Mouse (Mus musculus) forebrain, embryonic 13.5 days (tissue): ENCODE measurements at regions not wholly inside any gene's neighbourhood (a gene's known extent, or its start where the extent isn't known, plus 50 kb on each side); places are given as distances from the start of the nearest gene placed in this dataset.

Experiments
- ATAC-seq: fragments of 200-750 bp; cut with Nextera tagmentation; 2 replicates; pipeline ENCODE4 v1.8.0; 2017
- H3K27ac ChIP-seq: fragments of 300-500 bp; sonication (generic); 2 replicates; pipeline ENCODE4 v1.5.1; 2015; ENCODE audit warnings: inconsistent platforms, mild to moderate bottlenecking, moderate library complexity
- H3K27me3 ChIP-seq: fragments of 300-500 bp; sonication (generic); 2 replicates; pipeline ENCODE4 v1.6.1; 2015; ENCODE audit warnings: mild to moderate bottlenecking, inconsistent platforms
- H3K36me3 ChIP-seq: fragments of 300-500 bp; sonication (generic); 2 replicates; pipeline ENCODE4 v1.6.1; 2015; ENCODE audit warnings: mild to moderate bottlenecking, inconsistent platforms; ENCODE audit not compliant: poor library complexity, severe bottlenecking
- H3K4me1 ChIP-seq: fragments of 300-500 bp; sonication (generic); 2 replicates; pipeline ENCODE4 v1.6.1; 2015; ENCODE audit warnings: inconsistent platforms
- H3K4me2 ChIP-seq: fragments of 300-500 bp; sonication (generic); 2 replicates; pipeline ENCODE4 v1.6.1; 2015; ENCODE audit warnings: inconsistent platforms, mild to moderate bottlenecking, moderate library complexity
- H3K4me3 ChIP-seq: fragments of 300-500 bp; sonication (generic); 2 replicates; pipeline ENCODE4 v1.5.1; 2015; ENCODE audit warnings: mild to moderate bottlenecking, inconsistent platforms
- H3K9ac ChIP-seq: fragments of 300-500 bp; sonication (generic); 2 replicates; pipeline ENCODE4 v1.6.1; 2015; ENCODE audit warnings: mild to moderate bottlenecking, inconsistent platforms
- H3K9me3 ChIP-seq: fragments of 300-500 bp; sonication (generic); replicated peaks from 2 replicates; pipeline ENCODE4 v1.6.1; 2016; ENCODE audit warnings: inconsistent platforms
- WGBS: fragments of 180-500 bp; shearing (Covaris S2); methylation state at CpG from one replicate; pipeline ENCODE4 v1.1.7; 2015; 5-methylcytosine and 5-hydroxymethylcytosine counted together

- no peaks in the 10 kb centered on the region for H3K9me3 ChIP-seq
- no peak overlapping the region for H3K4me2 ChIP-seq
- no peak overlapping the region for H3K27ac ChIP-seq
- H3K27me3 ChIP-seq, result no peaks in the 10 kb centered on the region
- H3K4me1 ChIP-seq, result no peaks in the 10 kb centered on the region
- H3K36me3 ChIP-seq, result no peaks in the 10 kb centered on the region
- no peak for ATAC-seq
- no peak overlapping the region for H3K4me3 ChIP-seq
- H3K9ac ChIP-seq, result no peak overlapping the region
These were observed 343.0 kb downstream of the Adcyap1 start for GRCm38 (mm10) chr17:93541795-93542194.

DNA sequence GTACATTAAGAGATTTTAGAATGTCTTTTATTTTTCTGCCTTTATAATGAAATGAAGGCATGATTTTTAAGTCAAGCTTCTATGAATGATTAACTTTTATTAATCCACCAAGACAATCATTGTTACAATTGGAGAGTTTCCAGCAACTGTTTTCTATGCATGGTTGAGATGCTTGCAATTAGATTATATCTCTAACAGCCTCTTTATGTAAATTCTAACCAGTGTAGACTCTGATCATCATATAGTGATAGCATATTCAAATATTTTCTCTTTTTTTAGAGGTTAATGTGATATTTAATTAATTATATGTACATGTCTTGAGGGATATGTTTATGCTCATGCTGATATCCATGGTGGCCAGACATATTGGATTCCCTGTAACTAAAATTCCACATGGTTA, 351.5 kb downstream of the Adcyap1 start:
- Histone ChIP-seq H3K9me3 (no peaks in the 10 kb centered on the region), H3K4me1 (no peaks in the 10 kb centered on the region), H3K4me2 (no peak overlapping the region), H3K27me3 (no peaks in the 10 kb centered on the region), H3K4me3 (no peak overlapping the region), H3K9ac (no peak overlapping the region), H3K27ac (no peak overlapping the region), H3K36me3 (no peaks in the 10 kb centered on the region)
- ATAC-seq, result no peak

DNA sequence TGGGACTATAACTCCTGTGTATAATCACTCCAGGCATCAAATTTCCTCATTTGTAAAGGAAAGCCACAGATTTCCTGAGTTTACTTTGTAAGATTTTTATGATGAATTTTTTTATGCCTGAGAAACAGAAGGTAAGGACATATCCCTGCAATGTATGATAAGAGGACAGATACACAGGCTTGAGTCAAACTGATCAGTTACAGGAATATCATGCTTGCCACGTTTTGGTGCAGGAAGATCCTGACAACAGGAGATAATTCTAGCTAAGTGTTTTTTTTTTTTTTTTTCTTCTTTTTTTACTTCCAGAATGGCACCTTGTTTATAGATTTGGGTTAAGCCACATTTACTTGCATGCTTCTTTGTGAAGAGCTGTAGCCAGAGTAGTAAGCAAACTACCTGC, 357.1 kb downstream of the Adcyap1 start:
- Histone ChIP-seq H3K27me3 (no peaks in the 10 kb centered on the region), H3K9me3 (no peaks in the 10 kb centered on the region), H3K27ac (no peak overlapping the region), H3K4me2 (no peak overlapping the region), H3K4me1 (no peaks in the 10 kb centered on the region), H3K4me3 (no peak overlapping the region), H3K36me3 (no peaks in the 10 kb centered on the region), H3K9ac (no peak overlapping the region)
- WGBS, result 63% methylated on average over 1 of the region's 1 CpGs
- no peak for ATAC-seq

- WGBS, result 51% methylated on average over 1 of the region's 1 CpGs
- no peak overlapping the region for H3K4me2 ChIP-seq
- ATAC-seq, result no peak
These were observed 364.5 kb downstream of the Adcyap1 start for GRCm38 (mm10) chr17:93563277-93563772.

DNA sequence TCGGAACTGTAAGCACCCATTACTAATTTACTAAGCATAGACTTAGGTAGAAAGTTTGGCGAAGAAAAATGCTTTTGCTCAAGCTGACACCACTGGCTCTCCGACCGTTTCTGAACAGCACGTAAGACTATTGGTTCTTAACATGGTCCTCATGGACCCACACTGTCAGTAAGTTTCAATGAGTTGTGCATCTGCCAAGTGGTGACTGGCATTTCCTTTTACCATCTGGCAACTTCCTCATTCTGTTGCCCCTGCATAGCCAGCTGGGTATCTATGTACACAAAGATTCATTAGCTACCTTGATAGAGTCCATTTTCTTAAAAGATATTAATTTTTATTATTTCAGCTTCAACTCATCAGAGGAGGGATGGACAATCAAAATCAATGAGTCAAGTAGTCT, 381.2 kb downstream of the Adcyap1 start:
- H3K27ac ChIP-seq, result no peak overlapping the region
- H3K9me3 ChIP-seq, result no peaks in the 10 kb centered on the region
- H3K9ac ChIP-seq, result no peak overlapping the region
- no peak overlapping the region for H3K4me2 ChIP-seq
- no peaks in the 10 kb centered on the region for H3K27me3 ChIP-seq
- no peaks in the 10 kb centered on the region for H3K4me1 ChIP-seq
- no peak overlapping the region for H3K4me3 ChIP-seq
- 88% methylated on average over 5 of the region's 5 CpGs for WGBS
- ATAC-seq, result no peak
- H3K36me3 ChIP-seq, result no peaks in the 10 kb centered on the region

More at GRCm38 (mm10) chr17:93563277-93563772, 364.5 kb downstream of the Adcyap1 start:
- Histone ChIP-seq H3K27ac (no peak overlapping the region), H3K36me3 (no peaks in the 10 kb centered on the region), H3K4me3 (no peak overlapping the region), H3K27me3 (no peaks in the 10 kb centered on the region), H3K9me3 (no peaks in the 10 kb centered on the region), H3K4me1 (no peaks in the 10 kb centered on the region), H3K9ac (no peak overlapping the region)

GRCm38 (mm10) chr17:93598181-93598685, 399.4 kb downstream of the Adcyap1 start:
- no peak for ATAC-seq
- no peak overlapping the region for H3K4me2 ChIP-seq
- WGBS, result 95% methylated on average over 2 of the region's 2 CpGs

GRCm38 (mm10) chr17:93600236-93600635, 401.4 kb downstream of the Adcyap1 start:
- no peak overlapping the region for H3K27ac ChIP-seq
- no peak overlapping the region for H3K9ac ChIP-seq
- no peak overlapping the region for H3K4me2 ChIP-seq
- no peaks in the 10 kb centered on the region; the same call in 1 of the 2 replicates for H3K9me3 ChIP-seq
- H3K4me1 ChIP-seq, result no peaks in the 10 kb centered on the region
- no peaks in the 10 kb centered on the region for H3K27me3 ChIP-seq
- WGBS, result 85% methylated on average over 3 of the region's 3 CpGs
- no peak overlapping the region for H3K4me3 ChIP-seq
- no peak for ATAC-seq
- no peaks in the 10 kb centered on the region for H3K36me3 ChIP-seq

More at GRCm38 (mm10) chr17:93598181-93598685, 399.4 kb downstream of the Adcyap1 start:
- Histone ChIP-seq H3K36me3 (no peaks in the 10 kb centered on the region), H3K4me1 (no peaks in the 10 kb centered on the region), H3K27ac (no peak overlapping the region), H3K9ac (no peak overlapping the region), H3K9me3 (no peaks in the 10 kb centered on the region; the same call in 1 of the 2 replicates), H3K4me3 (no peak overlapping the region), H3K27me3 (no peaks in the 10 kb centered on the region)

DNA sequence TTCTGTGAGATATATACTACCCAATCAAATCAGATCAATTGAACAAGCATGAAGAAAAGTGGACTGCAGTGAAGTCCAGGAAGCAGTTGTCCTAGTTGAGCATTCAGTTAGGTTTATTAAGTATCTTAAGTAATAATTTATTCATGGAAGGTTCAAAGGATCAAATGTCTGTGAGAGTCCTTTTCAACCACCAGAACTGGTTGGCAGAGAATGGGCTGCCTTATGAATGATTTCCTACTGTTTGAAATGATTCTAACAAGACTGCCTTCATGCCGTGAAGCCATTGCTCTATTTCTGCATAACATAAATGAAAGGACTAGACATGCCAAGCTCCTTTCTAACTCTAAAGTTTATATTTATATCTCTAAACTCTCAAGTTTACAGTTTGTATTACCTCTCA, 410.4 kb downstream of the Adcyap1 start:
- 69% methylated on average over 1 of the region's 1 CpGs for WGBS
- no peak overlapping the region for H3K27ac ChIP-seq
- no peaks in the 10 kb centered on the region for H3K27me3 ChIP-seq
- no peak for ATAC-seq
- no peak overlapping the region for H3K4me2 ChIP-seq
- no peaks in the 10 kb centered on the region for H3K36me3 ChIP-seq
- H3K9ac ChIP-seq, result no peak overlapping the region
- no peaks in the 10 kb centered on the region for H3K4me1 ChIP-seq
- H3K9me3 ChIP-seq, result no peaks in the 10 kb centered on the region
- no peak overlapping the region for H3K4me3 ChIP-seq

- H3K9ac ChIP-seq, result no peak overlapping the region
- H3K9me3 ChIP-seq, result no peaks in the 10 kb centered on the region
- H3K27ac ChIP-seq, result no peak overlapping the region
- H3K4me1 ChIP-seq, result no peaks in the 10 kb centered on the region
- 67% methylated on average over 1 of the region's 1 CpGs for WGBS
- no peak overlapping the region for H3K4me3 ChIP-seq
- ATAC-seq, result peak; percentile 66; the same call in 1 of the 2 replicates
- no peak overlapping the region for H3K4me2 ChIP-seq
- H3K27me3 ChIP-seq, result no peaks in the 10 kb centered on the region
- H3K36me3 ChIP-seq, result no peaks in the 10 kb centered on the region
These were observed 411.3 kb downstream of the Adcyap1 start for GRCm38 (mm10) chr17:93609942-93610596.
